Mouse (Mus musculus) limb, embryonic 11.5 days (tissue): ENCODE measurements around the gene Pde10a. TPM values are rescaled to one million over a fixed set of nuclear protein-coding genes. Genes with fewer than 3 reads are reported as not detected.

Experiments used
- ATAC-seq: fragments of 200-750 bp; cut with Nextera tagmentation; 2 replicates; pipeline ENCODE4 v1.8.0; 2017; ENCODE audit warnings: low read depth; ENCODE audit not compliant: insufficient number of reproducible peaks, low FRiP score, low TSS enrichment
- DNase-seq: peaks from one replicate; pipeline ENCODE4 v3.0.0-alpha.2; 2015; ENCODE audit warnings: low spot score
- H3K27ac ChIP-seq: fragments of 300-500 bp; sonication (generic); replicated peaks from 2 replicates; pipeline ENCODE4 v1.5.1; 2014; ENCODE audit warnings: low read depth, mild to moderate bottlenecking, low read length
- H3K27me3 ChIP-seq: fragments of 300-500 bp; sonication (generic); 2 replicates; pipeline ENCODE4 v1.6.1; 2014; ENCODE audit warnings: mild to moderate bottlenecking, low read length, mixed read lengths; ENCODE audit not compliant: control insufficient read depth, insufficient read depth
- H3K36me3 ChIP-seq: fragments of 300-500 bp; sonication (generic); 2 replicates; pipeline ENCODE4 v1.6.1; 2014; ENCODE audit warnings: mild to moderate bottlenecking, low read length, moderate library complexity, mixed read lengths; ENCODE audit not compliant: control insufficient read depth, insufficient read depth
- H3K4me1 ChIP-seq: fragments of 300-500 bp; sonication (generic); 2 replicates; pipeline ENCODE4 v1.6.1; 2014; ENCODE audit warnings: low read length, mixed read lengths; ENCODE audit not compliant: control insufficient read depth, insufficient read depth
- H3K4me2 ChIP-seq: fragments of 300-500 bp; sonication (generic); 2 replicates; pipeline ENCODE4 v1.6.1; 2014; ENCODE audit warnings: low read depth, mild to moderate bottlenecking, moderate library complexity; ENCODE audit not compliant: severe bottlenecking
- H3K4me3 ChIP-seq: fragments of 300-500 bp; sonication (generic); 2 replicates; pipeline ENCODE4 v1.5.1; 2014; ENCODE audit warnings: low read depth, low read length
- H3K9ac ChIP-seq: fragments of 300-500 bp; sonication (generic); 2 replicates; pipeline ENCODE4 v1.6.1; 2014; ENCODE audit warnings: mild to moderate bottlenecking, low read length
- H3K9me3 ChIP-seq: fragments of 300-500 bp; sonication (generic); 2 replicates; pipeline ENCODE4 v1.6.1; 2016; ENCODE audit warnings: low read length; ENCODE audit not compliant: control insufficient read depth
- WGBS: fragments of 180-500 bp; shearing (Covaris S2); extraction: QIAGEN DNeasy Blood & Tissue Kit; methylation state at CpG from one replicate; pipeline ENCODE4 v1.1.7; 2014; 5-methylcytosine and 5-hydroxymethylcytosine counted together
- polyA plus RNA-seq: library from polyadenylated mRNA; unstranded; fragments of >200 nt; fragmentation: Nextera tagmentation; extraction: Ambion mirVana; gene quantifications from 2 replicates; pipeline ENCODE4 v1.2.1, GENCODE M21; 2014

The Pde10a gene
- polyA plus RNA-seq, 1 experiment from 2014 or later, result 0.77 TPM

DNA sequence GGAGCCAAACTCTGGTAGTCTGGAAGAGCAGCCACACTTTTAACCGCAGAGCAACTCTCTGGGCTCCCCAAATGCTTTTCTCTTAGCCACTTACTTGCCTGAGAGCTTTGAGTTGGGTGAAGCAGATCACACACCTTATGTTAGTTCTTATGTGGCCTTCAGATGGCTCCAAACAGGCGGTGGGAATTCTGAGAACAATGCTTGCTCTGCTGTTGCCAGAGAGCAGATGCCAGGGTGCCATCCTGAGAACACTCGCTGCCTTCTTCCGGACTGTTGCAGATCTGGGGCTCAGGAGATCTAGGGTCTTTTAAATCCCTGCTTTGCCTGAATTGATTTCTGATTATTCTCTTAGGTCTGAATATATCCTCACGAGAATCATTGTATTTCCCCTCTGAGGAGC lies 359.5 kb downstream of the Pde10a start:
- no peak overlapping the region for H3K9ac ChIP-seq
- H3K27me3 ChIP-seq, result no peaks in the 10 kb centered on the region
- H3K4me3 ChIP-seq, result no peak overlapping the region
- no peaks in the 10 kb centered on the region for H3K9me3 ChIP-seq
- ATAC-seq (no peak), DNase-seq (no peak)
- H3K4me1 ChIP-seq, result no peaks in the 10 kb centered on the region
- H3K4me2 ChIP-seq, result no peak overlapping the region
- WGBS, result 86% methylated on average over 5 of the region's 5 CpGs
- no peaks in the 10 kb centered on the region for H3K36me3 ChIP-seq
- no peak overlapping the region for H3K27ac ChIP-seq

GRCm38 (mm10) chr17:8885830-8886229 lies 360.7 kb downstream of the Pde10a start:
- no peak overlapping the region for H3K4me2 ChIP-seq
- H3K27ac ChIP-seq, result no peak overlapping the region
- no peak overlapping the region for H3K9ac ChIP-seq
- H3K4me1 ChIP-seq, result no peaks in the 10 kb centered on the region
- H3K27me3 ChIP-seq, result no peaks in the 10 kb centered on the region
- 85% methylated on average over 6 of the region's 6 CpGs for WGBS
- no peak overlapping the region for H3K4me3 ChIP-seq
- DNase-seq (no peak), ATAC-seq (no peak)
- no peaks in the 10 kb centered on the region for H3K36me3 ChIP-seq
- H3K9me3 ChIP-seq, result no peaks in the 10 kb centered on the region

- no peaks in the 10 kb centered on the region for H3K36me3 ChIP-seq
- ATAC-seq (no peak), DNase-seq (no peak)
- no peaks in the 10 kb centered on the region for H3K4me1 ChIP-seq
- H3K4me3 ChIP-seq, result no peak overlapping the region
- no peaks in the 10 kb centered on the region for H3K27me3 ChIP-seq
- no peak overlapping the region for H3K27ac ChIP-seq
- H3K9ac ChIP-seq, result no peak overlapping the region
- no peak overlapping the region for H3K4me2 ChIP-seq
- no peaks in the 10 kb centered on the region for H3K9me3 ChIP-seq
- 73% methylated on average over 9 of the region's 9 CpGs for WGBS
Measured at GRCm38 (mm10) chr17:8888105-8888504, 362.9 kb downstream of the Pde10a start.

- 86% methylated on average over 5 of the region's 5 CpGs for WGBS
- DNase-seq, result no peak
- Histone ChIP-seq H3K27ac (no peak overlapping the region), H3K9me3 (no peaks in the 10 kb centered on the region), H3K4me2 (no peak overlapping the region), H3K4me3 (no peak overlapping the region), H3K36me3 (no peaks in the 10 kb centered on the region), H3K9ac (no peak overlapping the region), H3K4me1 (no peaks in the 10 kb centered on the region), H3K27me3 (no peaks in the 10 kb centered on the region)
- ATAC-seq, result no peak
Measured at GRCm38 (mm10) chr17:8888639-8889038, 363.5 kb downstream of the Pde10a start.

GRCm38 (mm10) chr17:8892193-8892985 lies 367.2 kb downstream of the Pde10a start:
- H3K4me1 ChIP-seq, result no peaks in the 10 kb centered on the region
- H3K4me3 ChIP-seq, result no peak overlapping the region
- DNase-seq, result no peak
- no peak overlapping the region for H3K9ac ChIP-seq
- H3K27ac ChIP-seq, result no peak overlapping the region
- WGBS, result 81% methylated on average over 13 of the region's 13 CpGs
- no peaks in the 10 kb centered on the region for H3K27me3 ChIP-seq
- no peak overlapping the region for H3K4me2 ChIP-seq
- H3K9me3 ChIP-seq, result no peaks in the 10 kb centered on the region
- ATAC-seq, result no peak
- H3K36me3 ChIP-seq, result no peaks in the 10 kb centered on the region

- Histone ChIP-seq H3K27ac (no peak overlapping the region), H3K27me3 (no peaks in the 10 kb centered on the region), H3K36me3 (no peaks in the 10 kb centered on the region), H3K4me1 (no peaks in the 10 kb centered on the region), H3K4me2 (no peak overlapping the region), H3K9me3 (no peaks in the 10 kb centered on the region), H3K4me3 (no peak overlapping the region), H3K9ac (no peak overlapping the region)
- 90% methylated on average over 14 of the region's 14 CpGs for WGBS
- ATAC-seq, result no peak
- DNase-seq, result no peak
Measured at GRCm38 (mm10) chr17:8895991-8896390, 370.8 kb downstream of the Pde10a start.

DNA sequence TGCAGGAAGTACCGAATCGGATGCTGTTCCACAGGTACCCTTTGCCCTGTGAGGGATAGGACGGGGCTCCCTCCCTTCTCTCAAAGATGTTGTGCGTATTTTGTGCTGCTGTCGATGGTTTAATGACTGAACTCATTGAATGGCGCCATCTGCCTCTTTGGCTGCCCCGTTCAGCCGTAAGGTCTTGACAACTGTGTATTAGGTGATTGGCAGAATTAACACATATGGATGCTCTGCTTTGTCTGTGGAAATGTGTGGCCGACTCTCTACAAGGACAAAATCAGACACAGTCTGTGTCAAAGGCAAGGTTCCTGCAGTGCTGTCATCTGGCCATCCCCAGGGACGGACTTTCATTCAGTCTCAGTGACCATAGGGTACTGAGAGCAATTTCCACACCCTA lies 372.6 kb downstream of the Pde10a start:
- H3K4me2 ChIP-seq, result no peak overlapping the region
- no peak for ATAC-seq
- H3K9ac ChIP-seq, result no peak overlapping the region
- no peak overlapping the region for H3K27ac ChIP-seq
- DNase-seq, result no peak
- no peak overlapping the region for H3K4me3 ChIP-seq
- no peaks in the 10 kb centered on the region for H3K36me3 ChIP-seq
- 89% methylated on average over 10 of the region's 10 CpGs for WGBS
- no peaks in the 10 kb centered on the region for H3K27me3 ChIP-seq
- no peaks in the 10 kb centered on the region for H3K4me1 ChIP-seq
- no peaks in the 10 kb centered on the region for H3K9me3 ChIP-seq

DNA sequence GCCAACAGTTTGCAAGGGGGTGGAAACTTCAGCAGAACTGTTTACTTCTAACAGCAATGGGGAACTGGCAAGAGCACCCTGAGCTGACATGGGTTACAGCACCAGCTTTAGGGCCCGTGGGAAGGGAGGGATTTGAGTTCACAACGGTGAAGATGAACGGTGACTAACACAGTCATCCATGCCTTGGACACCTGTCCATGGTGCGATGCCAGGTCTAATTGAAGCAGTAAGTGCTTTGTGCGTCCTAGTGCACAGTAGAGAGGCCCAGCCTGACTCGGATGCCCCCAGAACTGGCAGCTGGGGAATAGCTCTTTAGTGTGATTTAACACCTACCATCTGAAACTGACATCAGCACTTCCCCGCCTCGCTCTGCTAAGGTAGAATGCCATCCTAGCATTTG lies 373.0 kb downstream of the Pde10a start:
- H3K4me3 ChIP-seq, result no peak overlapping the region
- no peaks in the 10 kb centered on the region for H3K27me3 ChIP-seq
- WGBS, result 74% methylated on average over 8 of the region's 8 CpGs
- H3K36me3 ChIP-seq, result no peaks in the 10 kb centered on the region
- H3K9me3 ChIP-seq, result no peaks in the 10 kb centered on the region
- H3K9ac ChIP-seq, result no peak overlapping the region
- ATAC-seq (no peak), DNase-seq (no peak)
- no peak overlapping the region for H3K4me2 ChIP-seq
- H3K4me1 ChIP-seq, result no peaks in the 10 kb centered on the region
- H3K27ac ChIP-seq, result no peak overlapping the region

GRCm38 (mm10) chr17:8899212-8899611 lies 374.0 kb downstream of the Pde10a start:
- no peak overlapping the region for H3K4me3 ChIP-seq
- no peak overlapping the region for H3K27ac ChIP-seq
- no peak overlapping the region for H3K9ac ChIP-seq
- H3K36me3 ChIP-seq, result no peaks in the 10 kb centered on the region
- ATAC-seq, result no peak
- no peak overlapping the region for H3K4me2 ChIP-seq
- no peaks in the 10 kb centered on the region for H3K4me1 ChIP-seq
- no peaks in the 10 kb centered on the region for H3K9me3 ChIP-seq
- no peak for DNase-seq
- no peaks in the 10 kb centered on the region for H3K27me3 ChIP-seq
- WGBS, result 88% methylated on average over 7 of the region's 7 CpGs
